9 mouse cellular contexts compared by ENCODE assay signal in the genomic region with DNA sequence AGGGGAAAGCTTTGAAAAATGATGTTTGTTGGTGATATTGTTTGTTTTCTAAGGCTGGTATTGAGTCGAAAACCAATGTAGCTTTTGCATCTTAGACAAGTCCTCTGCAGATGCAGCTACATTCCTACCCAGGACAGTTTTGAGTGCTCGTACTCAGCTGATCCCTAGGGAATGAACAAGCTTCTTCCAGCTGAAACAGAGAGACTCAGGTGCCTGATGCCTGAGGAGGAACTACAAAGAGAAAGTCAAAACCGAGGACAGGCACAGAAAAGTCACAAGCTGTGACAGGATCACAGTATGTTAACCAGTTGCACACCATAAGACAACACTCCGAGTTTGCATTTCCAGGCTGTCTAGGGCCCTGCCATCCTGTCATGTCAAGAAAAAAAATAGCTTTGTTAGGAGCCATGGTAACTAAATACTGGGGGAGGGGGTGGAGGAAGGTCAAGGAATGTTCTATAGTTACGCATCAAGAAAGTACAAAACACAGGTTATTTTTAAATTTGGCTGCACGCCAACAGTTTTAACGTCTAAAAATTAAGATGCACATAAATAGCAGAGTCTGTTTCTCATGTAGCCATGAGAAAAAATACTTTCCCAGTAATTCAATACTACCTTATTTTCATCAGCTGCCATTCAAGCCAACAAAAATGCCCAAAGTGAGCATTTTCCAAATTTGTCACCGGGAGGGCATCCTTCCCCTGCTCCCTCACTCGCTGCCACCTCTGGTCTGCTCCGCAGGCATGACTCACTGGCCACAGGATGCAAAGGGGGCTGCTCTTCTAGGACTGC.
DNase-seq lines count a peak whose midpoint lies in the region; ATAC-seq and TF ChIP-seq lines count a peak whose summit lies in the region.
"Had no signal": no experiment of that assay in that cellular context is flagged by ENCODE, and none has a peak within 500 bp of the region (broad histone marks: within the 10 kb centered on the region; RNA-seq: fewer than 3 reads in every experiment).

No protein-coding gene starts in this region.

- intact Hi-C loops in heart, adult 2 months (cut with DNase I): no loop called here
- intact Hi-C loops in heart, postnatal 36 days (cut with DNase I): no loop called here
- intact Hi-C loops in left cerebral cortex, postnatal 14 days (cut with DNase I): no loop called here

- ATAC-seq in embryonic facial prominence, embryonic 13.5 days (ENCODE audit: insufficient number of reproducible peaks, insufficient read depth, low FRiP score, low TSS enrichment, low read depth): peak; percentile 62
- no peak for ATAC-seq in limb, embryonic 15.5 days (ENCODE audit: insufficient number of reproducible peaks, low FRiP score, low TSS enrichment, low read depth)
- ATAC-seq: hindbrain, embryonic 16.5 days had no signal

- TF ChIP-seq EP300 in heart, adult 2 months (IDR thresholded peaks at IDR 0.05; ENCODE audit: insufficient read depth, low read depth, low read length): no peak

- H3K4me2 ChIP-seq in embryonic facial prominence, embryonic 13.5 days: peak overlapping the region; percentile 7
- H3K4me2 ChIP-seq in limb, embryonic 15.5 days: no peak overlapping the region
- H3K4me2 ChIP-seq: liver, embryonic 11.5 days had no signal

- H3K9me3 ChIP-seq in embryonic facial prominence, embryonic 13.5 days: no peaks in the 10 kb centered on the region
- H3K9me3 ChIP-seq in limb, embryonic 15.5 days: no peaks in the 10 kb centered on the region

- 24% methylated on average over 10 of the region's 10 CpGs for WGBS in heart, adult 2 months
- WGBS in embryonic facial prominence, embryonic 13.5 days: 30% methylated on average over 10 of the region's 10 CpGs
- WGBS in limb, embryonic 15.5 days: 33% methylated on average over 10 of the region's 10 CpGs

- H3K4me3 ChIP-seq in heart, adult 2 months: 0 out of 2 replicates have a peak overlapping the region, but pooled peaks have one; percentile 1
- no peak overlapping the region for H3K4me3 ChIP-seq in embryonic facial prominence, embryonic 13.5 days
- no peak overlapping the region for H3K4me3 ChIP-seq in limb, embryonic 15.5 days

- peak overlapping the region; percentile 66 for H3K27ac ChIP-seq in heart, adult 2 months
- H3K27ac ChIP-seq in embryonic facial prominence, embryonic 13.5 days: 0 out of 2 replicates have a peak overlapping the region, but pooled peaks have one; percentile 28
- 0 out of 2 replicates have a peak overlapping the region, but pooled peaks have one; percentile 3 for H3K27ac ChIP-seq in limb, embryonic 15.5 days

- H3K9ac ChIP-seq in heart, adult 2 months (ENCODE audit: low read depth, low read length): 0 out of 2 replicates have a peak overlapping the region, but pooled peaks have one; percentile 6
- H3K9ac ChIP-seq in embryonic facial prominence, embryonic 13.5 days: no peak overlapping the region
- H3K9ac ChIP-seq in limb, embryonic 15.5 days: no peak overlapping the region

- no peak for TF ChIP-seq POLR2A in heart, adult 2 months (IDR thresholded peaks at IDR 0.05; ENCODE audit: insufficient read depth, low read depth, low read length)

- peaks cover 25% of the 10 kb centered on the region for H3K36me3 ChIP-seq in heart, adult 2 months (ENCODE audit: control insufficient read depth, insufficient read depth, low read length)
- no peaks in the 10 kb centered on the region for H3K36me3 ChIP-seq in embryonic facial prominence, embryonic 13.5 days
- no peaks in the 10 kb centered on the region for H3K36me3 ChIP-seq in limb, embryonic 15.5 days

- TF ChIP-seq CTCF in heart, adult 2 months (IDR thresholded peaks at IDR 0.05): no peak

- no peak for DNase-seq in heart, adult 2 months
- no peak for DNase-seq in heart, postnatal 36 days
- peak; percentile 23 to 25 for DNase-seq in left cerebral cortex, postnatal 14 days (ENCODE audit: low spot score in 2 of 2)
- no peak for DNase-seq in left cerebral cortex, adult 11 months (ENCODE audit: low spot score)
- DNase-seq in thymus, postnatal 4 days: no peak

- peaks cover 28% of the 10 kb centered on the region for H3K4me1 ChIP-seq in heart, adult 2 months (ENCODE audit: control insufficient read depth, insufficient read depth, low read length)
- H3K4me1 ChIP-seq in embryonic facial prominence, embryonic 13.5 days: peaks cover 25% of the 10 kb centered on the region
- peaks cover 25% of the 10 kb centered on the region for H3K4me1 ChIP-seq in limb, embryonic 15.5 days

- H3K27me3 ChIP-seq in heart, adult 2 months (ENCODE audit: control insufficient read depth, insufficient read depth, low read length): no peaks in the 10 kb centered on the region
- H3K27me3 ChIP-seq in embryonic facial prominence, embryonic 13.5 days: no peaks in the 10 kb centered on the region
- H3K27me3 ChIP-seq in limb, embryonic 15.5 days: no peaks in the 10 kb centered on the region

- peaks cover 2% of the 10 kb centered on the region for H3K79me2 ChIP-seq in heart, adult 2 months (replicated peaks; ENCODE audit: control insufficient read depth, insufficient read depth, low read length)

Comparison
In these comparisons a context has a peak if more than half of its experiments do, and no peak if none do; other contexts are left out.
1. DNase-seq: peak in left cerebral cortex, postnatal 14 days (2 of 2); none in heart, adult 2 months (0 of 2), heart, postnatal 36 days (0 of 2), left cerebral cortex, adult 11 months (single experiment) and thymus, postnatal 4 days (single experiment).
2. H3K27ac ChIP-seq: peak in every context shown above with its lines; median percentile 66 in heart, adult 2 months; 28 in embryonic facial prominence, embryonic 13.5 days; 3 in limb, embryonic 15.5 days.